Mouse (Mus musculus): ENCODE measurements around the gene Tulp1. TPM values are rescaled to one million over a fixed set of nuclear protein-coding genes. Genes with fewer than 3 reads are reported as not detected.
"Not testable (repeated sequence)": the region's sequence is repeated elsewhere in the genome, so short reads cannot be mapped to it uniquely, and the experiment has no call there.

Tulp1 gene
- polyA plus RNA-seq, 1 experiment from 2014 or later: 1.5 TPM

- H3K4me1 ChIP-seq: peaks cover 37% of the 10 kb centered on the region
- H3K27ac ChIP-seq (replicated peaks): no peak overlapping the region
- 0 out of 2 replicates have a peak overlapping the region, but pooled peaks have one; percentile 3 for H3K9ac ChIP-seq (replicated peaks)
- WGBS: 54% methylated on average over 31 of the region's 31 CpGs
- peak overlapping the region; percentile 20 for H3K4me2 ChIP-seq
- no peaks in the 10 kb centered on the region for H3K9me3 ChIP-seq (replicated peaks)
- H3K4me3 ChIP-seq (replicated peaks): no peak overlapping the region
- H3K36me3 ChIP-seq: peaks cover 19% of the 10 kb centered on the region
- no peaks in the 10 kb centered on the region for H3K27me3 ChIP-seq (replicated peaks)
- ATAC-seq (ENCODE audit: low FRiP score): no peak
These were observed 32.0 kb downstream of the Tulp1 start for GRCm38 (mm10) chr17:28332915-28333546.

- Histone ChIP-seq H3K4me3 (replicated peaks) (no peak overlapping the region), H3K4me2 (no peak overlapping the region), H3K9ac (replicated peaks) (no peak overlapping the region), H3K4me1 (peaks cover 44% of the 10 kb centered on the region), H3K9me3 (replicated peaks) (no peaks in the 10 kb centered on the region), H3K27ac (replicated peaks) (no peak overlapping the region), H3K27me3 (replicated peaks) (no peaks in the 10 kb centered on the region), H3K36me3 (peaks cover 19% of the 10 kb centered on the region)
- WGBS: 48% methylated on average over 13 of the region's 13 CpGs
- ATAC-seq (ENCODE audit: low FRiP score): no peak
These were observed 32.7 kb downstream of the Tulp1 start for GRCm38 (mm10) chr17:28332113-28332914.

- WGBS: 38% methylated on average over 5 of the region's 7 CpGs
- Histone ChIP-seq H3K9me3 (replicated peaks) (no peaks in the 10 kb centered on the region), H3K36me3 (peaks cover 19% of the 10 kb centered on the region), H3K27ac (replicated peaks) (no peak overlapping the region), H3K4me2 (0 out of 2 replicates have a peak overlapping the region, but pooled peaks have one; percentile 5), H3K27me3 (replicated peaks) (no peaks in the 10 kb centered on the region), H3K4me1 (peaks cover 44% of the 10 kb centered on the region), H3K9ac (replicated peaks) (no peak overlapping the region), H3K4me3 (replicated peaks) (no peak overlapping the region)
- ATAC-seq (ENCODE audit: low FRiP score): no peak
These were observed 33.5 kb downstream of the Tulp1 start for GRCm38 (mm10) chr17:28331241-28332112.

GRCm38 (mm10) chr17:28330590-28330989 lies 34.4 kb downstream of the Tulp1 start:
- not testable (repeated sequence) for H3K9me3 ChIP-seq (replicated peaks)
- 72% methylated on average over 8 of the region's 8 CpGs for WGBS

GRCm38 (mm10) chr17:28330232-28330546 lies 34.8 kb downstream of the Tulp1 start:
- Histone ChIP-seq H3K27ac (replicated peaks) (no peak overlapping the region), H3K4me3 (replicated peaks) (peak overlapping the region; percentile 77), H3K27me3 (replicated peaks) (no peaks in the 10 kb centered on the region), H3K9ac (replicated peaks) (peak overlapping the region; percentile 98), H3K4me2 (peak overlapping the region; percentile 90), H3K9me3 (replicated peaks) (no peaks in the 10 kb centered on the region), H3K36me3 (peaks cover 19% of the 10 kb centered on the region), H3K4me1 (peaks cover 44% of the 10 kb centered on the region)
- no peak for ATAC-seq (ENCODE audit: low FRiP score)
- 44% methylated on average over 2 of the region's 2 CpGs for WGBS

More at GRCm38 (mm10) chr17:28330590-28330989, 34.4 kb downstream of the Tulp1 start:
- Histone ChIP-seq H3K4me1 (peaks cover 44% of the 10 kb centered on the region), H3K36me3 (peaks cover 19% of the 10 kb centered on the region)
- not testable (repeated sequence) for ATAC-seq (ENCODE audit: low FRiP score); H3K9ac ChIP-seq (replicated peaks); H3K27me3 ChIP-seq (replicated peaks); H3K4me2 ChIP-seq; H3K4me3 ChIP-seq (replicated peaks); H3K27ac ChIP-seq (replicated peaks)

GRCm38 (mm10) chr17:28329503-28330231 lies 35.4 kb downstream of the Tulp1 start:
- Histone ChIP-seq H3K36me3 (peaks cover 19% of the 10 kb centered on the region), H3K27me3 (replicated peaks) (no peaks in the 10 kb centered on the region), H3K4me1 (peaks cover 44% of the 10 kb centered on the region), H3K9me3 (replicated peaks) (no peaks in the 10 kb centered on the region), H3K4me3 (replicated peaks) (peak overlapping the region; percentile 77), H3K27ac (replicated peaks) (peak overlapping the region; percentile 18; the same call in 1 of the 2 replicates), H3K9ac (replicated peaks) (peak overlapping the region; percentile 98), H3K4me2 (peak overlapping the region; percentile 90)
- ATAC-seq (ENCODE audit: low FRiP score): no peak
- WGBS: 6% methylated on average over 4 of the region's 4 CpGs

- ATAC-seq (ENCODE audit: low FRiP score): peak; percentile 30; the same call in 1 of the 2 replicates
- WGBS: 0% methylated on average over 25 of the region's 25 CpGs
- peaks cover 19% of the 10 kb centered on the region for H3K36me3 ChIP-seq
- peaks cover 44% of the 10 kb centered on the region for H3K4me1 ChIP-seq
- no peaks in the 10 kb centered on the region for H3K9me3 ChIP-seq (replicated peaks)
- H3K27ac ChIP-seq (replicated peaks): peak overlapping the region; percentile 93
- H3K27me3 ChIP-seq (replicated peaks): no peaks in the 10 kb centered on the region
- peak overlapping the region; percentile 77 for H3K4me3 ChIP-seq (replicated peaks)
- H3K9ac ChIP-seq (replicated peaks): peak overlapping the region; percentile 98
- peak overlapping the region; percentile 90 for H3K4me2 ChIP-seq
These were observed 36.1 kb downstream of the Tulp1 start for GRCm38 (mm10) chr17:28328946-28329345.

GRCm38 (mm10) chr17:28328366-28328928 lies 36.6 kb downstream of the Tulp1 start, which contains the start of gene Rpl10a:
Gene Rpl10a (plus strand): TSS chr17:28328471.
- WGBS: under 1% methylated on average over 67 of the region's 67 CpGs
- Histone ChIP-seq H3K4me1 (peaks cover 42% of the 10 kb centered on the region), H3K4me3 (replicated peaks) (peak within 1 kb of the TSS; percentile 77)

GRCm38 (mm10) chr17:28327673-28328325 lies 37.2 kb downstream of the Tulp1 start:
- Histone ChIP-seq H3K27ac (replicated peaks) (peak overlapping the region; percentile 93), H3K4me1 (peaks cover 37% of the 10 kb centered on the region), H3K9ac (replicated peaks) (peak overlapping the region; percentile 98), H3K36me3 (peaks cover 19% of the 10 kb centered on the region), H3K4me2 (peak overlapping the region; percentile 90), H3K9me3 (replicated peaks) (no peaks in the 10 kb centered on the region), H3K4me3 (replicated peaks) (peak overlapping the region; percentile 77), H3K27me3 (replicated peaks) (no peaks in the 10 kb centered on the region)
- peak; percentile 49 for ATAC-seq (ENCODE audit: low FRiP score)
- 14% methylated on average over 22 of the region's 22 CpGs for WGBS

More at GRCm38 (mm10) chr17:28328366-28328928, 36.6 kb downstream of the Tulp1 start, which contains the start of gene Rpl10a:
- no peaks in the 10 kb centered on the region for H3K27me3 ChIP-seq (replicated peaks)
- peak within 1 kb of the TSS; percentile 90 for H3K4me2 ChIP-seq
- H3K9ac ChIP-seq (replicated peaks): peak within 1 kb of the TSS; percentile 98
- H3K27ac ChIP-seq (replicated peaks): peak within 1 kb of the TSS; percentile 93
- no peaks in the 10 kb centered on the region for H3K9me3 ChIP-seq (replicated peaks)
- peak; percentile 88 for ATAC-seq (ENCODE audit: low FRiP score)
- peaks cover 19% of the 10 kb centered on the region for H3K36me3 ChIP-seq

- H3K27ac ChIP-seq (replicated peaks): no peak overlapping the region
- no peaks in the 10 kb centered on the region for H3K9me3 ChIP-seq (replicated peaks)
- no peak overlapping the region for H3K4me2 ChIP-seq
- peaks cover 31% of the 10 kb centered on the region for H3K4me1 ChIP-seq
- 92% methylated on average over 3 of the region's 3 CpGs for WGBS
- H3K36me3 ChIP-seq: peaks cover 19% of the 10 kb centered on the region
- H3K4me3 ChIP-seq (replicated peaks): no peak overlapping the region
- no peaks in the 10 kb centered on the region for H3K27me3 ChIP-seq (replicated peaks)
- no peak for ATAC-seq (ENCODE audit: low FRiP score)
- peak overlapping the region; percentile 34; the same call in 1 of the 2 replicates for H3K9ac ChIP-seq (replicated peaks)
These were observed 38.1 kb downstream of the Tulp1 start for GRCm38 (mm10) chr17:28326951-28327350.

Measured in neural tube, embryonic 15.5 days (tissue).